Mouse (Mus musculus): ENCODE results near the gene Ank3. TPM values are rescaled to one million over a fixed set of nuclear protein-coding genes. Genes with fewer than 3 reads are reported as not detected.

Ank3 gene
- polyA plus RNA-seq, 1 experiment from 2014 or later = 86.7 TPM

- H3K4me2 ChIP-seq (ENCODE audit: low read length) = no peak overlapping the region
- H3K4me1 ChIP-seq (ENCODE audit: control insufficient read depth, insufficient read depth, low read length) = no peaks in the 10 kb centered on the region
- H3K36me3 ChIP-seq (ENCODE audit: control insufficient read depth, insufficient read depth, low read length) = peaks cover 44% of the 10 kb centered on the region
- no peaks in the 10 kb centered on the region for H3K27me3 ChIP-seq (ENCODE audit: control insufficient read depth, insufficient read depth, low read depth, low read length)
- WGBS = 90% methylated on average over 8 of the region's 8 CpGs
- no peak overlapping the region for H3K9ac ChIP-seq (ENCODE audit: low read depth, low read length)
- peaks cover 2% of the 10 kb centered on the region; the same call in 1 of the 2 replicates for H3K9me3 ChIP-seq (replicated peaks; ENCODE audit: control insufficient read depth, low read length, poor library complexity, severe bottlenecking)
- no peak overlapping the region for H3K27ac ChIP-seq (ENCODE audit: low read length)
- no peak for ATAC-seq
- H3K4me3 ChIP-seq (ENCODE audit: low read depth, low read length) = no peak overlapping the region
These were observed 598.5 kb downstream of the Ank3 start for GRCm38 (mm10) chr10:69997082-69997481.

DNA sequence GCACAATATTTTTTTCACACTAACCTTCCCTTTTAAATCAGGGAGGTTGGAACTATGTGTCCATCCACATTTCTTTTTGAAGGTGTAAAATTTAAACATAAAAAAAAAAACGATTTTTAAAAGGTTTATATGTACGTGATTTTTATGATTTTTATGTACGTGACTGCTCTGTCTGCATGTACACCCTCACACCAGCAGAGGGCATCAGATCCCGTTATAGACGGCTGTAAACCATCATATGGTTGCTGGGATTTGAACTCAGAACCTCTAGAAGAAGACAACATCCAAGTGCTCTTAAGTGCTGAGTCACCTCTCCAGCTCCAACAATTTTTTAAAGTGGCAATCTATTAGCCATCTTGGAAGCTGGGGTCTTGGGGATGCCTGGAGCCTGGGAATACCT, 605.5 kb downstream of the Ank3 start:
- Histone ChIP-seq H3K4me2 (ENCODE audit: low read length) (no peak overlapping the region), H3K27ac (ENCODE audit: low read length) (no peak overlapping the region), H3K36me3 (ENCODE audit: control insufficient read depth, insufficient read depth, low read length) (peaks cover 39% of the 10 kb centered on the region), H3K4me3 (ENCODE audit: low read depth, low read length) (no peak overlapping the region), H3K9ac (ENCODE audit: low read depth, low read length) (no peak overlapping the region), H3K27me3 (ENCODE audit: control insufficient read depth, insufficient read depth, low read depth, low read length) (no peaks in the 10 kb centered on the region), H3K4me1 (ENCODE audit: control insufficient read depth, insufficient read depth, low read length) (no peaks in the 10 kb centered on the region), H3K9me3 (replicated peaks; ENCODE audit: control insufficient read depth, low read length, poor library complexity, severe bottlenecking) (no peaks in the 10 kb centered on the region)
- ATAC-seq = no peak
- 93% methylated on average over 5 of the region's 5 CpGs for WGBS

GRCm38 (mm10) chr10:70004831-70005230, 606.3 kb downstream of the Ank3 start:
- Histone ChIP-seq H3K27ac (ENCODE audit: low read length) (no peak overlapping the region), H3K4me1 (ENCODE audit: control insufficient read depth, insufficient read depth, low read length) (no peaks in the 10 kb centered on the region), H3K27me3 (ENCODE audit: control insufficient read depth, insufficient read depth, low read depth, low read length) (no peaks in the 10 kb centered on the region), H3K9ac (ENCODE audit: low read depth, low read length) (no peak overlapping the region), H3K36me3 (ENCODE audit: control insufficient read depth, insufficient read depth, low read length) (peaks cover 33% of the 10 kb centered on the region), H3K4me3 (ENCODE audit: low read depth, low read length) (no peak overlapping the region), H3K9me3 (replicated peaks; ENCODE audit: control insufficient read depth, low read length, poor library complexity, severe bottlenecking) (no peaks in the 10 kb centered on the region), H3K4me2 (ENCODE audit: low read length) (no peak overlapping the region)
- whole genome bisulfite sequencing = 99% methylated on average over 15 of the region's 15 CpGs
- no peak for ATAC-seq

- H3K4me3 ChIP-seq (ENCODE audit: low read depth, low read length) = no peak overlapping the region
- H3K27me3 ChIP-seq (ENCODE audit: control insufficient read depth, insufficient read depth, low read depth, low read length) = no peaks in the 10 kb centered on the region
- H3K4me2 ChIP-seq (ENCODE audit: low read length) = no peak overlapping the region
- H3K36me3 ChIP-seq (ENCODE audit: control insufficient read depth, insufficient read depth, low read length) = peaks cover 26% of the 10 kb centered on the region
- no peak for ATAC-seq
- no peak overlapping the region for H3K9ac ChIP-seq (ENCODE audit: low read depth, low read length)
- 70% methylated on average over 9 of the region's 9 CpGs for WGBS
- no peak overlapping the region for H3K27ac ChIP-seq (ENCODE audit: low read length)
- no peaks in the 10 kb centered on the region for H3K4me1 ChIP-seq (ENCODE audit: control insufficient read depth, insufficient read depth, low read length)
- no peaks in the 10 kb centered on the region for H3K9me3 ChIP-seq (replicated peaks; ENCODE audit: control insufficient read depth, low read length, poor library complexity, severe bottlenecking)
These were observed 607.8 kb downstream of the Ank3 start for GRCm38 (mm10) chr10:70006380-70006779.

- Histone ChIP-seq H3K27ac (ENCODE audit: low read length) (no peak overlapping the region), H3K36me3 (ENCODE audit: control insufficient read depth, insufficient read depth, low read length) (peaks cover 15% of the 10 kb centered on the region), H3K4me3 (ENCODE audit: low read depth, low read length) (no peak overlapping the region), H3K9me3 (replicated peaks; ENCODE audit: control insufficient read depth, low read length, poor library complexity, severe bottlenecking) (no peaks in the 10 kb centered on the region), H3K27me3 (ENCODE audit: control insufficient read depth, insufficient read depth, low read depth, low read length) (no peaks in the 10 kb centered on the region), H3K4me2 (ENCODE audit: low read length) (no peak overlapping the region), H3K9ac (ENCODE audit: low read depth, low read length) (no peak overlapping the region), H3K4me1 (ENCODE audit: control insufficient read depth, insufficient read depth, low read length) (no peaks in the 10 kb centered on the region)
- ATAC-seq = no peak
- WGBS = 80% methylated on average over 5 of the region's 5 CpGs
These were observed 613.2 kb downstream of the Ank3 start for GRCm38 (mm10) chr10:70011738-70012137.

DNA sequence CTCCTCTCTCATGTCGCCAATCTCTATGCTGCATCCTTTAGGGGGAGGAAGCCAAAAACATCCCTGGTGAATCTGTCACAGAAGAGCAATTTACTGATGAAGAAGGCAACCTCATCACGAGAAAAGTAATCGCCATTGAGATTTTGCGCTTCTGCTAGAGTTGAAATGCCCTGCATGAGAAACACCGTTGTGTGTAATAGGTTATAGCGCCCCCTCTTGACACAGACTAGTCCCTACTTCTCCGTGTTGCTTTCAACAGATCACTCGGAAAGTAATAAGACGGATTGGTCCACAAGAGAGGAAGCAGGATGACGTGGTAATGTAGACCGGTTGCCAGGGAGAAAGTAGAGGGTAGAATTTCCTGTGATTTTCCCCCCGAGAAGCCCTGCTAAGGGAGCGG, 615.4 kb downstream of the Ank3 start:
- ATAC-seq = no peak
- Histone ChIP-seq H3K36me3 (ENCODE audit: control insufficient read depth, insufficient read depth, low read length) (peaks cover 15% of the 10 kb centered on the region), H3K27ac (ENCODE audit: low read length) (no peak overlapping the region), H3K9me3 (replicated peaks; ENCODE audit: control insufficient read depth, low read length, poor library complexity, severe bottlenecking) (no peaks in the 10 kb centered on the region), H3K4me2 (ENCODE audit: low read length) (no peak overlapping the region), H3K4me3 (ENCODE audit: low read depth, low read length) (no peak overlapping the region), H3K27me3 (ENCODE audit: control insufficient read depth, insufficient read depth, low read depth, low read length) (no peaks in the 10 kb centered on the region), H3K4me1 (ENCODE audit: control insufficient read depth, insufficient read depth, low read length) (no peaks in the 10 kb centered on the region), H3K9ac (ENCODE audit: low read depth, low read length) (no peak overlapping the region)
- 93% methylated on average over 13 of the region's 13 CpGs for WGBS

- Histone ChIP-seq H3K27ac (ENCODE audit: low read length) (no peak overlapping the region), H3K9ac (ENCODE audit: low read depth, low read length) (no peak overlapping the region), H3K36me3 (ENCODE audit: control insufficient read depth, insufficient read depth, low read length) (peaks cover 18% of the 10 kb centered on the region), H3K27me3 (ENCODE audit: control insufficient read depth, insufficient read depth, low read depth, low read length) (no peaks in the 10 kb centered on the region), H3K4me1 (ENCODE audit: control insufficient read depth, insufficient read depth, low read length) (no peaks in the 10 kb centered on the region), H3K4me2 (ENCODE audit: low read length) (no peak overlapping the region), H3K9me3 (replicated peaks; ENCODE audit: control insufficient read depth, low read length, poor library complexity, severe bottlenecking) (no peaks in the 10 kb centered on the region), H3K4me3 (ENCODE audit: low read depth, low read length) (no peak overlapping the region)
- 90% methylated on average over 9 of the region's 9 CpGs for WGBS
- ATAC-seq = no peak
These were observed 616.6 kb downstream of the Ank3 start for GRCm38 (mm10) chr10:70015201-70015600.

DNA sequence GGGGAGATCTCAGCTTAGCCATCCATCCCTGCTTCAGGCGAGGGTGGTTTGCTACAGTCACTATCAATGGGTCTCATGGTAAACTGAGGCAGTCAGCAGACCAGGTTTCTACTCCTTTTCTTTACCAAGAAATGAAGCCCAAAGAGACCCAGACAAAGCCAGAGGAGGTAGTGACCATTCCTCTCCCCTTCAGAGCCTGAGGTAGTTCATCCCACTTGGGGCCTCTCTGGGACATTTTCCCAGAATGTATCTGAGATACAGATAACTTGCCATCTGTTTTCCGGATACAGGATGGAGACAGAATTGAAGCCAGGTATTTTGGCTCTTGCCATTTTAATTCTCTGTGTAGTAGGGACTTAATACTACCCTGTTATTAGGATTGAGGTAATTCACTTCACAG, 620.1 kb downstream of the Ank3 start:
- Histone ChIP-seq H3K27ac (ENCODE audit: low read length) (no peak overlapping the region), H3K4me3 (ENCODE audit: low read depth, low read length) (no peak overlapping the region), H3K27me3 (ENCODE audit: control insufficient read depth, insufficient read depth, low read depth, low read length) (no peaks in the 10 kb centered on the region), H3K9me3 (replicated peaks; ENCODE audit: control insufficient read depth, low read length, poor library complexity, severe bottlenecking) (no peaks in the 10 kb centered on the region), H3K4me2 (ENCODE audit: low read length) (no peak overlapping the region), H3K4me1 (ENCODE audit: control insufficient read depth, insufficient read depth, low read length) (no peaks in the 10 kb centered on the region), H3K9ac (ENCODE audit: low read depth, low read length) (no peak overlapping the region), H3K36me3 (ENCODE audit: control insufficient read depth, insufficient read depth, low read length) (peaks cover 24% of the 10 kb centered on the region)
- 92% methylated on average over 2 of the region's 2 CpGs for WGBS
- ATAC-seq = no peak

- 82% methylated on average over 10 of the region's 10 CpGs for WGBS
- no peak overlapping the region for H3K4me2 ChIP-seq (ENCODE audit: low read length)
- H3K4me1 ChIP-seq (ENCODE audit: control insufficient read depth, insufficient read depth, low read length) = no peaks in the 10 kb centered on the region
These were observed 623.1 kb downstream of the Ank3 start for GRCm38 (mm10) chr10:70021667-70022066.

GRCm38 (mm10) chr10:70022596-70022995, 624.0 kb downstream of the Ank3 start:
- peaks cover 10% of the 10 kb centered on the region for H3K36me3 ChIP-seq (ENCODE audit: control insufficient read depth, insufficient read depth, low read length)
- WGBS = 81% methylated on average over 5 of the region's 5 CpGs
- no peaks in the 10 kb centered on the region for H3K9me3 ChIP-seq (replicated peaks; ENCODE audit: control insufficient read depth, low read length, poor library complexity, severe bottlenecking)

More at GRCm38 (mm10) chr10:70021667-70022066, 623.1 kb downstream of the Ank3 start:
- no peaks in the 10 kb centered on the region for H3K27me3 ChIP-seq (ENCODE audit: control insufficient read depth, insufficient read depth, low read depth, low read length)
- H3K9me3 ChIP-seq (replicated peaks; ENCODE audit: control insufficient read depth, low read length, poor library complexity, severe bottlenecking) = no peaks in the 10 kb centered on the region
- peaks cover 12% of the 10 kb centered on the region for H3K36me3 ChIP-seq (ENCODE audit: control insufficient read depth, insufficient read depth, low read length)
- no peak overlapping the region for H3K9ac ChIP-seq (ENCODE audit: low read depth, low read length)
- no peak for ATAC-seq
- H3K27ac ChIP-seq (ENCODE audit: low read length) = no peak overlapping the region
- H3K4me3 ChIP-seq (ENCODE audit: low read depth, low read length) = no peak overlapping the region

More at GRCm38 (mm10) chr10:70022596-70022995, 624.0 kb downstream of the Ank3 start:
- H3K4me2 ChIP-seq (ENCODE audit: low read length) = no peak overlapping the region
- no peaks in the 10 kb centered on the region for H3K27me3 ChIP-seq (ENCODE audit: control insufficient read depth, insufficient read depth, low read depth, low read length)
- H3K9ac ChIP-seq (ENCODE audit: low read depth, low read length) = no peak overlapping the region
- H3K27ac ChIP-seq (ENCODE audit: low read length) = no peak overlapping the region
- H3K4me1 ChIP-seq (ENCODE audit: control insufficient read depth, insufficient read depth, low read length) = no peaks in the 10 kb centered on the region
- H3K4me3 ChIP-seq (ENCODE audit: low read depth, low read length) = no peak overlapping the region
- no peak for ATAC-seq
